Mouse (Mus musculus) G1E (cell line): Measurements from ENCODE around the gene Ovgp1.

Source experiments
- CTCF ChIP-seq: IDR thresholded peaks from 2 replicates; pipeline ENCODE4 v1.5.1; 2012; ENCODE audit warnings: low read depth, low read length, inconsistent platforms, mixed read lengths
- GATA2 ChIP-seq: IDR thresholded peaks from 2 replicates; pipeline ENCODE4 v1.6.1; 2012; ENCODE audit warnings: low read depth, low read length, inconsistent platforms, borderline replicate concordance
- TAL1 ChIP-seq: conservative IDR thresholded peaks from 2 replicates; pipeline ENCODE4 v1.6.1; 2012; ENCODE audit warnings: low read depth, low read length, inconsistent platforms, mixed read lengths

GRCm38 (mm10) chr3:105932240-105933071 is 41.1 kb upstream of the Ovgp1 start, which contains the start of gene I830077J02Rik:
- TF ChIP-seq CTCF (no peak), GATA2 (no peak), TAL1 (0 out of 2 replicates have a peak, but pooled peaks have one; percentile 25)
